Mouse (Mus musculus): Measurements from ENCODE around the gene Pom121l2. TPM values are rescaled to one million over a fixed set of nuclear protein-coding genes. Genes with fewer than 3 reads are reported as not detected.

Pom121l2 gene
- total RNA-seq (2021) = not detected
- long read RNA-seq, experiment 1 = 0 reads
- long read RNA-seq, experiment 2 = 0 reads

DNA sequence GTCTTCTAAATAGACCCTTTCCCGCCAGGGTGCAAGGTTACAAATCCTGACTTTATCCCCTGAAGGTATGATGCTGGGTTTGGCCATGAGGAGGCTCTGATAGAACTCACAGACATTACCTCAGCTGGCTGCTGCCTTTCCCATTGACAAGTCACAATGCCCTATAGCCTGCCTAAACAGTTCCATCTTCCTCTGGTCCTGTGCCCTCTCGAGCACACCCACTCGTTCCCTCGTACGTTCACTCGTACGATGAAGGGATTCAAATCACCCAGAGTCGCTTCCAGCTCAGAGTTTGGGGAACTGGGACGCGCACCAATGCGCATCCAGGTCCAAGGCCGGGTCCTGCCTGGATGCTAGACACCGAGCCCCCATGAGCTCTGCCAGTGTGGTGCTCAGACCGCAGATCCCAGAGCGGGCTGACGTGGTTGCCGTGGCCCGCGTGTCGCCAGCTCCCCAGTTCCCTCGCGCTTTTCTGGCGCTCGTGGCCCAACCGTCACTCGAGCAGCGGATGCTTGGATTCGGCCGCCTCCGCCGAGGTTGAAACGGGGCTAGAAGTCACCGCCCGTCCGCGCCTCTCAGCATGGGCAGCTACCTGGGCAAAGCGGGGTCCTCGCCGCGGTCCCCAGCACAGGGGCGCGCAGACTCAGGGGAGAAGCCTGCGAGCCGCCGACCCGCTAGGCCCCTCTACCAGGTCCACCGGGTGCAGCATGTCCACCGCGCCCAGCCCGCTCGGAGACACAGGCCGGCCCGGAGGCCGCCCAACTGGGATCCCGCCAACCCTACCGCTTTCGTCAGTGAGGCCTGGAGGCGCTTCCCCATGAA lies at the start of gene Pom121l2:
TSS of gene Pom121l2 (plus strand) at position 214 of the 822 bp plus-strand sequence.
- intact Hi-C loops (cut with DNase I) = no loop called here

DNA sequence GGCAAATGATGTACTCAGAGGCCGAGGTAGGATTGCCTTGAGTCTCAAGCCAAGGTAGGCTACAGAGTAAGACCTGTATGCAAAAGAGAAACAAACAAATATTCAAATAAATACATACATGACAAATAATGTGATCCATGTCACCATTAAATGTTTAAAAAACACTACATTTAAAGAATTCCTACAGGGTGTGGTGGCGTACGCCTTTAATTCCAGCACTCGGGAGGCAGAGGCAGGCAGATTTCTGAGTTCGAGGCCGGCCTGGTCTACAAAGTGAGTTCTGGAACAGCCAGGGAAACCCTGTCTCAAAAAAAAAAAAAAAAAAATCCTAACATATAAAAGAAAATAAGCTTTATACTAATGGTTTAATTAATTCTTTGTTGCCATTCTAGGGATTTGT lies 49.3 kb upstream of the Pom121l2 start:
- no peak for DNase-seq

More for the DNA sequence above, at the start of gene Pom121l2:
- DNase-seq = peak; percentile 32 to 47

GRCm38 (mm10) chr13:21933626-21934548 lies 47.1 kb upstream of the Pom121l2 start:
- intact Hi-C loops (cut with DNase I) = no loop called here
- DNase-seq = no peak

More for the DNA sequence above, 49.3 kb upstream of the Pom121l2 start:
- intact Hi-C loops (cut with DNase I) = no loop called here

GRCm38 (mm10) chr13:21934982-21935791 lies 45.8 kb upstream of the Pom121l2 start:
- intact Hi-C loops (cut with DNase I) = no loop called here

GRCm38 (mm10) chr13:21935833-21936232 lies 45.2 kb upstream of the Pom121l2 start:
- DNase-seq = no peak
- intact Hi-C loops (cut with DNase I) = no loop called here

More at GRCm38 (mm10) chr13:21934982-21935791, 45.8 kb upstream of the Pom121l2 start:
- peak; percentile 23 to 26 for DNase-seq

- intact Hi-C loops (cut with DNase I) = no loop called here
- peak in 1 of 2 experiments; percentile 14 for DNase-seq
These were observed 44.0 kb upstream of the Pom121l2 start for GRCm38 (mm10) chr13:21936968-21937367.

- DNase-seq = peak; percentile 61 to 74
These were observed 40.8 kb upstream of the Pom121l2 start for GRCm38 (mm10) chr13:21940213-21940612.

DNA sequence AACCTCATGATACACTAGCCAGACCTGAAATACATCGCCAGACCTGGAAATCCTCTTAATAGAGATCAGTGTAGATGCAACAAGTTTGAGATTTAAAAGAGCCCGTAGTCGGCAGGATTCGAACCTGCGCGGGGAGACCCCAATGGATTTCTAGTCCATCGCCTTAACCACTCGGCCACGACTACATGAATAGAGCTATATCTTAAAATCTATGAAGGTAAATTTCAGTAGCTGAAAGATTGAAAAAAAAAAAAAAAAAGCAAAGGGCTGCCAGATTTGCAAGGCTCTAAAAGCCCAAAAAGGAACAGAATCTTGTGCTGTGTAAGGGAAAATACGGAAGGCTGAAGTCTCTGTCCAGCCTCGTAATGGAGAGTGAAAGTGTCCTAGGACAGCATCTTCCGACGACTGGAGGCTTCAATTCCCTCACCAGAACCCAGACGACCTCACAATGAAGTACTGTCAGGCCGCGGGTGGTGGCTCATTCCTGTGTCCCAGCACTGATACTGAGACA lies 40.1 kb upstream of the Pom121l2 start:
- intact Hi-C loops (cut with DNase I) = no loop called here
- peak; percentile 70 to 74 for DNase-seq

More at GRCm38 (mm10) chr13:21940213-21940612, 40.8 kb upstream of the Pom121l2 start:
- intact Hi-C loops (cut with DNase I) = no loop called here

GRCm38 (mm10) chr13:21943644-21944043 lies 37.4 kb upstream of the Pom121l2 start:
- intact Hi-C loops (cut with DNase I) = no loop called here
- no peak for DNase-seq

GRCm38 (mm10) chr13:21944592-21944925 lies 36.4 kb upstream of the Pom121l2 start:
- intact Hi-C loops (cut with DNase I) = no loop called here

DNA sequence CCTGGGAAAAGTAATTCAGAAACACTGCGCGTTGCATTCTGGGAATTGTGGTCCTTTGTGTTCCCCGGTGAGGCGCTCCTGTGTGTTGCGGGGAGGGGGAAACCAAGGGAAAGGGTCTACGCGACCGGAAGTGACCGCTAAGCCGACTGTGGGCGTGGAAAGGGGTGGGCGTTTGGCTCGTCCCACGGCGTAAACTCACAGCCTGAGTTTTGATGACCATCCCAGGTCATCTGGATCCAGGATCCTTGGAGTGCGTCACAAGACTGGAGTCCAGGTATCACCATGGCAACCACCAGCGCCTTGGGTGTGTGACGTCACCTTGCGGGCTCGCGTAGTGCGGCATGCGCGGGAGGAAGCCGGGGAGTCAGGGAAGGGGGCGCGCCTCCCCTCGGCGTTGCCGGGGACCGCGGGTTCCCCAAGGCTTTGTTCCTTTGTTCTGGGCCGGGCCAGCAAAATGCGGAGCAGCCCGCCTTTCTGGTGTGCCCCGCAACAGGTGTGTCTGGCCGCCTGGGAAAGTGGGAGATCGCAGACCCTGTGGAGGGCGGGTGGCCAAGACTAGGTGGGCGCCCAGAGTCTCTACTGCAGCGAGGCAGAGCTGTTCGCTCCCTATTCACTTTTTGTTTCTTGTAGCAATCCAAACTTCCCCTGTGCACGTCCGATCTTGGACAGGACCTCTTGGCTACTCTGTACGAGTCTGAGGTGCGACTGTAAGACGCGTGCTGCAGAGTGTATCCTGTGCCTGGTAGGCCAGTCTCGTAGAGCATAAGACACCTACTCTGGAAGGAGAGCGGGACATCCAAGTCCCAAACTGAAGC lies 35.9 kb upstream of the Pom121l2 start, which contains the start of gene Zfp184:
TSS of gene Zfp184 (plus strand) at position 169 of the 815 bp plus-strand sequence.
- intact Hi-C loops (cut with DNase I) = no loop called here
- DNase-seq = peak; percentile 61 to 63

More at GRCm38 (mm10) chr13:21944592-21944925, 36.4 kb upstream of the Pom121l2 start:
- no peak for DNase-seq

DNA sequence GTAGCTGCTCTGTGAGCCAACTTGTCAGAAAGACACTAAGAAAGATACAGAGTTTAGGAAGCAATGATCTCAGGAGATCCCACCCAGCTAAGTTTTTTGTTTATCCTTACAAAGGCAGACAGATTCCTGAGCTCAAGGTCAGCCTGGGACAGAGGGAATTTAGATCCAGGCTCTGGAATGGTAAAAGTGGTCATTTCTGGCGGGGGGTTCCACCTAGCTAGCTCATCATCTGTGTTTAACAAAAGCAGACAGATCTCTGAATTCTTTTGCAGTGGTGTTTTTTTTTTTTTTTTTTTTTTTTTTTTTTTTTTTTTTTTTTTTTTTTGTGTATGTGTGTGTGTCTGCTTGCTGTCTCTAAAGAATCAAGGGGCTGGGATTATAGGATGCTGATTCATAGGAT lies 11.7 kb upstream of the Pom121l2 start:
- intact Hi-C loops (cut with DNase I) = no loop called here
- no peak for DNase-seq

GRCm38 (mm10) chr13:21969816-21970215 lies 11.2 kb upstream of the Pom121l2 start:
- DNase-seq = no peak
- intact Hi-C loops (cut with DNase I) = no loop called here

- no peak for DNase-seq
These were observed 9.4 kb upstream of the Pom121l2 start for GRCm38 (mm10) chr13:21971641-21972040.

DNA sequence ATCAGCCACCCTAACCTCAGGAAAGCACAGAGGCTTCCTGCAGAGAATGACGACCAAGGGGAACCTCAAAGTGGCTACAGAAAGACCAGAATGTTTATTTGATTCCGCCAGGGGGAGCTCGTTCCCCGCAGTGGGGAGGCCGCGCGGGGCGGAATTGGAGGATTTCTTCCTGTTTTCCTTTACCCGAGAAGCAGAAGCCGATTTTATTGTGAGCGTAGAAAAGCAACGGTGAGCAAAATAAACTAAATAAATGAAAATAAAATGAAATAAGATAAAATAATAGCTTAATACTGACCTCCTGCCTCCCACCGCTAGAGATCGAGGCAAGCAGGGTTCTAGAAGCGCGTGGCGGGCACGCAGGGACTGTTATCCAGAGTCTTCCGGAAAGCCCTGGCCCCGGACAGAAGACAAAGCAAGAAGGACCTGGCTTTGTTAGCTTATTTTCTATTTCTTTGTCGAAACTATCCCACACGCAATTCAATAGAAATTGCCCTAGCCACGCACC lies 6.7 kb upstream of the Pom121l2 start:
- intact Hi-C loops (cut with DNase I) = loop anchor here (1.0 to 2.0 kb wide), 2 partner anchors 47 to 54 kb away; no protein-coding TSS in a partner anchor
- peak; percentile 84 to 89 for DNase-seq

More at GRCm38 (mm10) chr13:21971641-21972040, 9.4 kb upstream of the Pom121l2 start:
- intact Hi-C loops (cut with DNase I) = no loop called here

DNA sequence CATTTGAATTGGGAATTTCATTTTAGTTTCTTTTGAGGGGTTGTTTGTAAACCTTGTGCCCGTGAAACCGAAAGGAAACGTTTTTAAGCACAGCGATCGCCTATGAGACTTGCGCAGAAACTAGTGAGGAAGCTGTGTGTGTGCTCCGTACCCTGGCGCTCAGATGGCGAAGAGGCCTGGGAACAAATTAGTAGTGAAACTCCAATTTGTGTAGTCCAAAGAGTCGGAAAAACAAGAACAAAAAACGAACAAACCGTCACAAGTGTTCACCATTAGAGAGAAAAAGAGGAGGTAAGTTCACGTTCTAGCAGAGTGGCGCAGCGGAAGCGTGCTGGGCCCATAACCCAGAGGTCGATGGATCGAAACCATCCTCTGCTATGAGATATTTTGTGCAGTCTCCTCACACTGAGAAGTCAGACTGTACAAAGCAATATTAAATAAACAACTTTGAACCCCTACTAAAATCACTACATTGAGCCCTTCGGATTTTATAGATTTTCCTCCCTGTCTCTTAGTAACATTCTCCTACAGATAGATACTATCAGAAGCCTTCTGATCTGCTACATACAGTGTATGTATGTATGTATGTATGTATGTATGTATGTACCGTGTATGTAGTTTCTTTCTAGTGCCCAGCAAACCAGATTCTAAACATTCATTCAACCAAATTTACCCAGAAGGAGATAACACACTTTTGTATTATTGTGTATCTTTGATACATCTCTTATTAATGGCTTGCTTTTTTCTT lies 6.1 kb upstream of the Pom121l2 start:
- intact Hi-C loops (cut with DNase I) = loop anchor here (1.0 to 2.0 kb wide), 2 partner anchors 46 to 53 kb away; no protein-coding TSS in a partner anchor
- DNase-seq = peak; percentile 45 to 46

DNA sequence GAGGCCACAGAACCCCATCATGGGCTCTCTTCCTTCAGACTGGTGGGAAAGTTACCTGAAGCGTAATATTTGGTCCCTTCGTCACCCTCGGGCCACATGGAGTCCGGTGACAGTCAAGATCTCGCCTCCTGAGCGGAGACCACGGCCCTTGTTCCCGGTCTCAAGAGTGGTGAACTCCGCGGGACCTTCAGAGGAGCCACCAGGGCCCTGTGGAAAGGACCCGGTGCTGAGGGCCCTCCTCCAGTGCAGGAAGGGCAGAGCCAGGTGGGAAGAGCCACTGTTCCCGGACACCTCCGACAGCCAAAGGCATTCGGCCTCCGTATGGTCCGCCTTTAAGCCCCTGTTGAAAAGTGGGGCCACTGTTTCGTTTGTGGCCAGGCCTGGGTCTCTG lies 804 bp downstream of the Pom121l2 start:
- no peak for DNase-seq
- intact Hi-C loops (cut with DNase I) = no loop called here

DNA sequence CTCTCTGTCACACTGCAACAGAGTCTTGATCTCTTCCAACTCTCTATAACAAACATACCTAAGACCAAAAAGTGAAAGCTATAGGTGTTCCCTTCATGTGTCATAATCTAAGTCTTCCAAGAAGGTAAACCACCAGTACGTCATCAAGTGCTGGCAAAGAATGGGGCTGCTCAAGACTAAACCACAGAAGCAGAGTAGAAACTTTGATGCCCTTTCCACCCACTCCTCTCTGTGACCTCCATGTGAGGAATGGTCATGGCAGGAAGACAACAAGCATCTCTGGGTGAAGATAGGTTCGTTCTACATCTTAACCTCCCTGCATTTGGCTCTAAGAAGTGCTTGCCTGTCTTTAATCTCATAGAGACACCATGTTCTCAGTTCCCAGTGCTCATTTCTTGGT lies 3.5 kb downstream of the Pom121l2 start:
- intact Hi-C loops (cut with DNase I) = no loop called here
- DNase-seq = no peak

Data from gastrocnemius, postnatal 36 days (tissue).